Mouse (Mus musculus) heart, adult 9 months (tissue): ENCODE data around the gene Alox5ap.
A peak's percentile ranks its signal among the peaks of the same experiment; 100 is the strongest.

Experiments
- DNase-seq, 2 experiments: peaks; one replicate each; pipeline ENCODE4 v3.0.0; 2022; ENCODE audit warnings: low spot score in 2 of 2

Alox5ap gene

GRCm38 (mm10) chr5:149312884-149313652 is 48.5 kb downstream of the Alox5ap start:
- no peak for DNase-seq

DNA sequence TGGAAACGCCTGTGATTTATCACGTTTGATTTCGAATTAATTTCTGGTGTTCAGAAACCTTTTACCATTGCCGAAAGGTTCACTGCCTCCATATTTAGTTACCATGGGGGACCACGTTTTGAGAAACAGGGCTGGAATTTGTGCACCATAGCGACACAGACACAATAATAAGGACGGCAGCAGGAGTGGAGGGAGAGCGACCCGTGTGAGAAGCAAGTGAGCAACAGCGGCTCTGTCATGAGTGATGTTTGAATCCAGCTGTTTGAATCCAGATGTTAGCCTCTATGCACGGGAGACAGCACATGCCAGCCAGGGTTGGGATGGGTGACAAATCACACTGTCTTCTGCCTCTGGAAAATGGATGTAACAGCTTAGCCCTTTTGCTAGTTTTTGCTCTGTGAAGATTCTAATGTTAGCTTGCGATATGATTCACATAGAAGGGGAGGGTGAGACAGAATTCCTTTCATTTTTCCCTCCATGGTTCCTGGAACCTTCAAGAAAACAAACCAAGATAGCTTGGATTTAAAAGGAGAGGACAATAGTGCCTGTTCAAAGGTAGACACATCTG is 50.0 kb downstream of the Alox5ap start:
- no peak for DNase-seq

DNA sequence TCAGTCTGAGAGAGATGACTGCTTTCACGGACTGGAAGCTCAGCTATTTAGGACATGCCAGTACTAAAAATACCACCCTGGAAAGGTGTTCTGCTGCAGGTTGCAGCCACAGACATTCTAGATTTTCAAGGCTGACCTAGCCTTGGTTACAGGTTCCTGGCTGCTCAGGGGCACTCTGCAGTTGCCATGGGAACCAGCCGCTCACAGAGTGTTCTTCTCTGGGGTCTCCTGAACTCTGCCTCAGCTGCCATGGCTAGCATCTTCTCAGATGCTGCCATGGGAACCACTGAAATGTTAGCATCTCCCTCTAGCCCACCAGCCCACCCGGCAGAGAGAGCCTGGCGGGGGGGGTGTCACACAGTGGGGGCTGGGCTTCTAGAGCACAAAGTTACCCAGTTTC is 52.4 kb downstream of the Alox5ap start:
- DNase-seq = no peak

DNA sequence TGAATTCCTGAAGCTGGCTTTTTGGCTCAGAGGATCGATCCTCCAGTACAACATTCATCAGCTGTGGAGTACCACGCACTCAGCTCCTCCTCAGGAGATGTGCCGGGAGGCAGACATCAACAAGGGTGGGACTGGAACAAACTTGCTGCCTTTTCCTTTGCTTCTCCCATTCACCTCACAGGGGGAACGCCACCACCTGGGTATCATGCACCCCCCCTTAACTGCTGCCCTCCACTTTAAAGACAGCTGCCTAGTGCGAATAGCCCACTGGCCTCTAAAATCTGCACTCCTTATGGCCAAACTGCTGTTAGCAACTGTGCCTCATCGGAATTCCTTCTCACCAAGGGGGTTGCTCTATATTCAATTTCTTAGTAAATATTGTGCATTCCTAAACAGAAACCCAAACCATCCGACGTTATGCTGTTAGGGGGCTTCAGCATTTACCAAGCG is 55.3 kb downstream of the Alox5ap start:
- DNase-seq = no peak

DNA sequence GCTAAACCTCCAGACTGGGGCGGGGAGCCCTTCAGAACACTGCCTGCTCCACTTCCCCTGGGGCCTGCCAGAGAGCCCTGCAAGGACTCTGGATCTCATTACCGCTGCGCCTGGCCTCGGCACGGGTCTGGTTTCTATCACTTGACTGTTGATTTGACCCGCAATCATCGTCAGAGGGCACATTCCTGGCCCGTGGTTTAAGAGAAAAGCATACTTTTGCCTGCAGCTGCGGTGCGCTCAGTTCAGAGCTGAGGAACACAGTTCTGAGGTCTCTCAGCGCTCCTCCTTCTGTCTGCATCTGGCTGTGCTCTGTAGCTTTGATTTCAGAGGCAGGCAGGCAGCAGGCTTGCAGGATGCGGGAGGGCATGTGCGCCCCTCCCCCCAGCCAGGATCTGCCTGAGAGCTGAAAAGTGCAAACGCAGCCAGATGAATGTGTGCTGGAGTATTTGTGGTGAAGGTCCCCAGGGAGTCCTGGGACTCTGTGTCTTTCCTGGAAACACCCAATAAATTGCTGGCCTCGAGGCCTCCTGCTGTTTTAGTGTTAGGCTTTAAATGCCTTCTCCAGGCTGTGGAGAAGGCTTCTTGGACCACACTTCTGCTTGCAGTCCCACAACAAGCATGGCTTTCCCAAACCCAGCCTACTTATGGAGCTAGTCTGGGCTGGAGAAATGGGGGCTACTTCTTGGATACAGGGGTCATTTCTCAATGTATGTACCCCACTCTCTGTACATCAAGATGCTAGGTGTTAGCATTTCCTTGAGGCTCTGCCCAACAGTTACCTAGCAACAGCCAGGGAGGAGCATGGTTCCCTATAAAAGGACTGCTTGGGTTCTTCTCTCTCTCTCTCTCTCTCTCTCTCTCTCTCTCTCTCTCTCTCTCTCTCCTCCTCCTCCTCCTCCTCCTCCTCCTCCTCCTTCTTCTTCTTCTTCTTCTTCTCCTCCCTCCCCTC is 56.2 kb downstream of the Alox5ap start:
- DNase-seq = peak; percentile 71 to 77

- DNase-seq = no peak
These were observed 57.6 kb downstream of the Alox5ap start for GRCm38 (mm10) chr5:149321909-149322841.

GRCm38 (mm10) chr5:149322938-149323553 is 58.5 kb downstream of the Alox5ap start:
- peak; percentile 36 to 63 for DNase-seq

DNA sequence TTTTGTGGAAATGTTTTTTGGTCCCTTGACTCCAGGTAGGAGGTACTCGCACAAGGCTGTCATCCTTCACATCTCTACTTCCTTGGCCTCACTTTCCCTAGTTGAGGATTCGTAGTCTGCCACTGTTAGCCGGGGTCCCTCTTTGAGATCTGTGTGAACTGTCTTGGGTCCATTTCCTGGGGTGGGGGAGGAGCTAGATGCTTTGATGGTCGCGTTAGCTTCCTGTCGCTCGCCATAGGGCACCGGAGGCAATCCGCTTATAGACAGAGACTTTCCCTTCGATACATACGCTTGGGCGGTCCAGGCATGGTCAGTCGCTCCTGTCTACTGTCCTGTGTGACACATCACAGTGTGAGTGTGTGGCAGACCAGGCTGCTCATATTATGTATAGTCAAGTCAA is 60.2 kb downstream of the Alox5ap start:
- no peak for DNase-seq

- DNase-seq = no peak
These were observed 64.7 kb downstream of the Alox5ap start for GRCm38 (mm10) chr5:149329098-149329887.

GRCm38 (mm10) chr5:149330601-149331000 is 66.0 kb downstream of the Alox5ap start:
- no peak for DNase-seq

- DNase-seq = no peak
These were observed 67.0 kb downstream of the Alox5ap start for GRCm38 (mm10) chr5:149331407-149332143.

GRCm38 (mm10) chr5:149332787-149333186 is 68.2 kb downstream of the Alox5ap start:
- DNase-seq = no peak

GRCm38 (mm10) chr5:149333941-149334698 is 69.6 kb downstream of the Alox5ap start:
- no peak for DNase-seq

DNA sequence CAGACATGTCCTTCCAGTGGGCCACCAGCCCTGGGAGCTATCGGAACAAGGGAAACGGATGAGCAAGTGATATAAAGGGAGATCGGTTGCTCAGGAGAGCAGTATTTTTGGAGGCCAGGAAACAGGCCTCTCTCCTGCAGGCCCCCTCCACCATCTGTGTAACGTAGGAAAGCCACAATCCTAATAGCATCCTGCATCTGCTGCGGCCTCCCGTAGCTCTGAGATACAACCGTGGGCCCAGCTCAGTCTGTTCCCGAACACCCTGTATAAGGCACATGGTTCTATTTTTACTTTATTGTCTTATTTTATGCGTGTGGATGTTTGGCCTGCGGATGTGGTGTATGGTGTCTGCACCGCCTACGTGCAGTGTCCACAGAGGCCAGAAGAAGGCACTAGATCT is 70.4 kb downstream of the Alox5ap start:
- no peak for DNase-seq

DNA sequence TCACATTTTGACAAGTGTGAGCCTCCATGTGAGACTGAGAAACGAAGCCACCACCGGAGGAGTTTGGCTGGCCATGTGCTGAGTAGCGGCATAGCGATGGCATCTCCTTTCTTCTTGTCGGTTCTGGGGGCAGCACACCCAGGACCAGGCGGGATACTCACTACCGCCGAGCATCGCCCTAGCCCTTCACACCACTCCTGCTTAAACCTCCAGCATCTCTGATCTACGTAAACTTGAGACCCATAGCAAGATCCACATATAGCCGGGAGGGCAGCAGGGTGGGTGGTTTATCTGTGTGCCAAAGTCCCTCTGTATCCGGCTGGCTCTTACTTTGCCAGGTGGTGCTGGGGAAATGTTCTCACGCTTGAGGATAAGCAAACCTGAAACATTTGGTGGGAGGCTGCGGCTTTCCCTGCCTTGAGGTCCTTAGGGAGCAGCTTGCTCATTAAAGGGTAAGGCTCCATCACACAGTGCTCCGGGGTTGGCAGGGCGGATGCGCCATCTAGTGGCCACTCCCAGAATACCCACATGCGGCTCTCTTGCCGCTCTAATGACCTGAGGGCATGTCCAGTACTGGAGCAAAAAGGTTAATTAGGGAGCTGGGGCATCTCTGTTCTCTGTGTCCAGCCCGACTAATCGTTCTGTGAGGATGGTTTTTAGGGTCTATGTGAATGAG is 71.1 kb downstream of the Alox5ap start:
- peak; percentile 58 to 77 for DNase-seq

GRCm38 (mm10) chr5:149337148-149337547 is 72.6 kb downstream of the Alox5ap start:
- DNase-seq = no peak
